Mouse (Mus musculus) layer of hippocampus, postnatal 36 days (tissue): Measurements from ENCODE around the gene Wapl. TPM values are rescaled to one million over a fixed set of nuclear protein-coding genes. Genes with fewer than 3 reads are reported as not detected.

Experiments used
- DNase-seq, 2 experiments: peaks; one replicate each; pipeline ENCODE4 v3.0.0; 2022
- total RNA-seq, 2 experiments: library from RNA; stranded (reverse); gene quantifications; 2 replicates each; pipeline ENCODE4 v1.2.3; 2021

Wapl gene
- total RNA-seq, result 10 to 100 TPM; 54.3 to 54.6 TPM

DNA sequence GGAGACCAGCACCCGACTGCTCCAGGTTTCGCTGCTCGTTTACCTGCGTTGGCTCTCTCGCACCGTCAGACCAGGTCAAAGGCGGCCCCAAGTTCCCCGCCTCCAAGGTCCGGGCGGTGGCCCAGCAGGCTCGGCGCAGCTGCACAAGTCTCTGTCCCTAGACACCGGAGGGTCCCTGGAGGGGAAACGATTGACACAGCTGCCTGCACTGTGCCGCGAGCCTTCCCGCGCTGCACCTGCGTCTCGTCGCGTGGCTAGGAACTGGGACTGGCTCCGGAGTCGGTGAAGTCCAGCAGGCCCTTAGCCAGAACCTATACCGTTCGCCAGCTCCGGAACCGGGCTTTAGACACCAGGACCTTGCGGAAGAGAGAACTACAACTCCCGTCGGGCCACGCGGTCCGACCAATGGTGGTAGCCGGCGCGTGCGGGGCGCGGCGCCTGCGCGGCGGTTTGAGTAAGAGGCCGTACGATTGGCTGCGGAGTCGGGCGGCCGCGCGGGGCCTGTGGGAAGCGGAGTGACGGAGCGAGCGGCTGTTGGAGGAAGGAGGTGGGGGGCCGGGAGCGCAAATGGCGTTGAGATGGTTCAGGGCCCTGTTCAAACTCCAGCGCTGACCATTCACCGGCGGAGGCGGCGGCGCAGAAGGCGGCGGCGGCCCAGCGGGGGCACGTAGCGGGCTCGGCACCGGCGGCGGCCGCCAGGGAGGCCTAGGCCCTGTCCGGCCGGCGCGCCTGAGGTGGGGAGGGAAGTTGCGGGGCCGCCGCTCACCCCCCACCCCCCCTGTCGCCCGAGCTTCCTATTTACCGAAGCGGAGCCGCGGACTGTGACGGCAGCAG is at the start of gene Wapl:
Gene Wapl (plus strand): TSS at position 534 of the 834 bp plus-strand sequence.
- DNase-seq, result peak; percentile 97 to 98

DNA sequence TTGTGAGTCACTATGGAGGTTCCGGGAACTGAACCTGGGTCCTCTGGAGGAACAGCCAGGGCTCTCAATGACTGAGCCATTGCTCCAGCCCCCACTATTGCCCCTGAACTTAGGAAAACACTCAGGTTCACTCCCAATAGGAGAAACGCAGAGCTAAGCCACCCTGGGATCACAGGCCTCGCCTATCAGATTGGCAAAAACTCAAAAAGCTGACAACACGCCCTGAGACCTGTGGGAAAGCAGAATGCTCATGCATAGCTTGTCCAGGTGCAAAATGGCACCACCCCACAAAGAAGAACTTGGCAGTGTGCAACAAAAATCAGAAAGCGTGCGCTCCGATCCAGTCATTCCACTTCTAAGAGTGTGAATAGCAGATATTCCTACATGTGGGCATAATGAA is 46.9 kb upstream of the Wapl start:
- DNase-seq, result no peak

DNA sequence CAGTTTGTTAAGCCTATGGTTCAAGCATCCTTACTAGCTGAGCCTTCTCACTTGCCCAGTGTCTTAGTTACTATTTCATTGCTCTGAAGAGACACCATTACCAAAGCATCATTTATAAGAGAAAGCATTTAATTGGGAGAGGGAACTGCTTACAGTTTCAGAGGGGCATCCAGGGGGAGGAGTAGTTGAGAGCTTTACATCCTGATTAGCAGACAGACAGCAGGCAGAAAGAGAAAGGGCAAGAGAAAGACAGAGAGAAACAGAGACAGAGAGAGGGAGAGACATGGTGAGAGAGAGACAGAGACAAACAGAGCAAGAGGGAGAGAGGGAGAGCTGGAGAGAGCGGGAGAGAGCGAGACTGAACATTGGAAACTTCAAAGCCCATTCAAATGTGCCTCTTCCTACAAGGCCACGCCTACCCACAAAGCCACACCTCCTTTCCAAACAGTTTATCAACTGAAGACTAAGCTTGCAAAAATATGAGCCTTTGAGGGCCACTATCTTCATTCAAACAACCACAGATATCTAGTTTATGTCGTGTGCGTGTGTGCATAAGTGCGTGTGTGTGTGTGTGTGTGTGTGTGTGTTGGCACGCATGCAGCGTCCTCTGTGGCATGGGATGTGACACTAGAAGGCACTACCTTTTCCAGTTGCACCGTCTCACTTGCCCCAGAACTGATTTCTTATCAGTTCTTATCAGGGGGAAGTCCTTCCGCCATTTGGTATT is 40.8 kb upstream of the Wapl start:
- DNase-seq, result no peak

DNA sequence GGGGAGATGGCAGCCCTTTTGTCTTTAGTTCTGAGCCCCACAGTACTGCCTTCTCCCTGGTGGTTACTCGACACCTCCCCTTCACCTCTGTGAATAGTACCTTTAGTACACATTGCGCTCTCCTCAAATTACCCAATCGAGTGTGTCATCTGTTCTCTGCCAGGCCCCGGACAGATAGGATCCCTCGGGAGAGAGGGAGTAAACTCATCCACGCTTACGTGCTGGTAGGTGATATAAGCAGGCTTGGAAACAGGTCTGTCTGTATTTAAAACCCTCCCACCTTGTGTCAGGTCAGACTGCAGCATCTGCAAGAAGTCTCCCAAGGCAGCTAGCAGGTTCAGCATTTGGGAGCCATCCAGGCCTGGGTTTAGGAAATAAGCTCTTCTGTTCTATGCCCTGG is 38.5 kb upstream of the Wapl start:
- no peak for DNase-seq

DNA sequence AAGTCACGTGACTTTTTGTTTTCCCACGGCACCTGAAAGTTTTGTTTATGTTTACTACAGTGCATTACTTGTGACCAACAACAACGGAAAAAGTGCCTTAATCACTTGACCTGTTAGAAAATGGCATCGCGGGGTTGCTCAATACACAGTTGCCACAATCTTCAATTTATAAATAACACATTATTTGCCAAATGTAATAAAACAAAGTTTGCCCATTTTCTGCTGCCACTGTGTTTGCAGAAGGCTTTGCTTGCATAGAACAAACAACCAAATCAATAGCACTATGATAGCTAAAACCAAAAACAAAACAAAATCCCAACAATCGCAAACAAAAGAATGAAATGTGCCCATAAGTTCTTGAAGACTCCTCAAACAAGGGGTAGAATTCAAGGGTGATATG is 38.0 kb upstream of the Wapl start:
- no peak for DNase-seq

DNA sequence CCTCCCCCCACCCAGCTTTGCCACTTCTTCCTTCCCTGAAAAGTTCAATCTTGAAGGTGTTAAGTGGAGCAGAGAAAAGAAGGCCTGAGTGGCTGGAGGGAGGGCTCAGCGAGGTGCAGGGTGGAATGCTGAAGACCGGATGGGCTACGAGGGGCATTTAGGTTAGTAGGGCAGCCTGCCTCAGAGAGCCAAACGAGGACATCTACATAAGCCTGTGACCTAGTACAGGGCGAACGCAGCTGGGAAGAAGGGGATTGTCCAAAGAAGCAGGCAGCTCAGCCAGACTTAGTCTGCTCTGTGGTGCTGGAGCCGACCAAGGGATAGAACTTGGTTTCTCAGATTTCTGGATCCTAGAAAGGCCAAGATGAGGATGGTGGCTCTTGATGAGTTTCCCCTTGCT is 29.6 kb upstream of the Wapl start:
- no peak for DNase-seq

DNA sequence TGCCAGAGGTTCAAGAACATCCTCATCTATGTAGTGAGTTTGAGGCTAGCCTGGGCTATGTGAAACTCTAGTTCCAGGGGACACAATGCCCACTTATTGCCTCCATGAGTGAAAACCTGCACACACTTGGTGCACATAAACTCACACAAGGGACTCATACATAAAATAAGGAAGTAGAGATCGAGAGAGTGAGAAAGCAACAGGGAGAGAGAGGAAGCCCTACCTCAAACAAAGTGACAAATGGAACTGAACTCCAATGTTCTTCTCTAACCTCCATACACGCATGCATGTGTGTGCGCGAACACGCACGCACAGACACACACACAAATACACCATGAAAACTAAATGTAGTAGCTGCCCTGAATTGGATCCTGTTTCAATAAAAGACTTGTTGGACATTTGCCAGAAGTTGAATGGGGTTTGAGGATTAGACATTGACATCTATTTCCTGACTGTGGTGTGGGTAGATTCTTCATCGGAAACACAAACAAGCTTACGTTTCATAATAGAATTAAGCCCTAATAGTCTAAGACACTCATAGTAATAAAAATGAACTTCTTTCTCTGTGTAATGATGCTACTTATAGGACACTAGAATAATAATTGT is 25.8 kb upstream of the Wapl start:
- DNase-seq, result no peak

DNA sequence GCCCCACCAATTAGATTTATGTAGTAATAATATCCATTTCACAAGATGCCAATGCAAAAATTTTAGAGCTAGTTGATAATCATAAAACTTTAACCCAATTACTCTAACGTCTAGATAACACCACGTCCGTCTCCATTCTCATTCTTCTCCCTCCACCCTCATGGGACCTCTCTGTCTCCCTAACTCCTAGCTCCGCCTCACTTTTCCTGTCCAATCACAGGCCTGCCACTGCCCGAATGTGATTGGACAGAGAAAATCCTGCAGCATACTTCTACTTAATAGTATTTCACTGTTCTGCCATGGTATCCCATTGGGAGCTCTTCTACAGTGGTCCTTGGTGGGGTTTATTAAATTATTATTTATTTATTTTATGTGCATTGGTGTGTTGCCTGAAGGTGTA is 16.6 kb upstream of the Wapl start:
- no peak for DNase-seq

DNA sequence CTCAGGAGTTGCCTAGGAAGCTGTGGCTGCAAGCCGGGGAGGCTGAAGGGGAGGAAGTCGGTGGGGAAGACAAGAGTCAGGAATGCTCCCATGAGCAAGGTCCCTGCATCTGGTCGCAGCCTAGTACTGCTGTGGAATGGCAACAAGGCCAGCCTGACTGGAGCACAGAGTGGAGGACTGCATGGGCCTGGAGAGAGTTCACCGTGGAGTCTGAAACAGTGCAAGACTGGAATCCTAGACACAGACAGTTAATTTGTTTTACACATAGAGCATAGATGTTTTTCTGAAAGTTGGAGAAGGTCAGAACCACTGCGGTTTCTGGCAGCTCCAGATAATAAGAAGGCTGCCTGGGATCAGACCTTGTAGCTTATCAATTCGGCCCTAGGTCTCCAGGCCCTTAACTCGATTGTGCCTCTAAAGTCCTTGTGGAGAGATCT is 13.4 kb upstream of the Wapl start:
- DNase-seq, result no peak

DNA sequence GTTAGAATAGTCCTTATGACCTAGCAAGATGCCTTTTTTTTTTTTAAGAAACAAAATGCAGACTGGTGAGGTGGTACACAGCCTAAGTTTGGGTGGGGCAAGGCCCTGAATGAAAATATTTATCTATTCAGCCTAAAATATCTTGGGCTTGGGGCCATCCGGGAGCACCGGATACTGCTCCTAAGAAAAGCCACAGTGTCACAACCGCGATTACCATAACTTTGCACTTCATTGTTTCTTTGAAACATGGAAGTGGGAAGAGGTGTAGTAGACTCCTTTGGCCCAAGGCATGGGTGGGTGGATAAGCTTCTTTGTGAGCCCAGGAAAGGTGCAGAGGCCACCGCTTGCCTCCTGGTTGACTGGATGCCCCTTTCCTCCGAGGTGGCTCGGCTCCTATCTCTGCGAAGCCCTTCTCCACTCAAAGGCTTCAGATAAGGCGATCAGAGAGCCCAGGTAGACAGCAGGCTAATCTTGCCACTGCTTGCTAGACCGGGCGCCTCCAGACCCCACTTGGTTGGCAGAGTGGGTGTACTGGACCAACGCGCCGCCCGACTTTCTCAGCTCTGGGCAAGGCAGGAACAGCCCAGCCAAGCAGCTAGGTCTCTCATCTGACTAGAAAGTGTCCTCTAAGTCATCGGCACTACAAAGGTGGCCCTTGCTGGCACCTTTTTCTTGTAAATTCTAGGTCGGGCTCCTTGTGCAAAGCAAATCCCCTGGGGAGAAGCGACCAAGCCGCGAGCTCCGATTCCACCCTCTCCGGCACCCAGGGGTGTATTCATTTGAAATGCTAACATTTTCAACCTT is 12.7 kb upstream of the Wapl start:
- no peak for DNase-seq

DNA sequence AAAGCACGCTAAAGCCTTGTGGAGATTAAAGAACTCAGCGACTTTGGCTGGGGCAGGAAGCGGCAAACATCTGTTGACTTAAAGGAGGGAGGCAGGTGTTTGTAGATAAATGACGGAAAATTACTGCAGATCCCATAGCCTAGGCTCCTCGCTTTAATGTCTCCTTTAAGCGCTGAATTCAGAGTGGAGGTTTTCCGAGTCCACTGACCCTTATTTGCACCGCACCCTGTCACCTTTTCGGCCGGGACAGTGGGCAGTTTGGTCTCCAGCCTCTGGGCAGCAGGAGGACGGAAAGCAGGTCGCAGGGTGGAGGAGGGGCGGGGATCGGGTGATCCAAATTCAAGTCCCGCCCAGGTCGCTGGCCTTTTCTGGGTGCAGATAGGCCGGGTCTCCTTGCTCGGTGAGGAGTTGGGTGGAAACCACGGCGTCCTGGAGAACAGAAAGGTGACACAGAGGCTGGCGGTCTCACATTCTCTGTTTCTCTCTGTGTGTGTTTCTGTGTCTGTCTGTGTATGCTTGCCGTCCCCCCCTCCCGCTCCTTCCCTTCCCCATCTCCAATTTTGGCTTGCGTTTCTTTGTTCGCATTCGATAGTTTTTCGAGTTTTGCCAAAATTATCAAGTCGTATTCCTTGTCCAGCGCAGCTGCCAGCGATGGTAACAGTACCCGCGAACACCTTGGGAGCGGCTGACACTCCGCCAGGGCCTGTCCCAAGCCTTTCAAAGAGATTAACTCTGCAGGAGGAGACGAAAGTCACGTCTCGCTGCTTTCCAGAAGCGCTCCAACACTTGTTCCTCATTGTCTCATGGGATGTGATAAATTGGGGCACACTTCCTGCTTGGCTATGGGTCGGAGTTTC is 11.9 kb upstream of the Wapl start:
- peak; percentile 11 to 12 for DNase-seq

DNA sequence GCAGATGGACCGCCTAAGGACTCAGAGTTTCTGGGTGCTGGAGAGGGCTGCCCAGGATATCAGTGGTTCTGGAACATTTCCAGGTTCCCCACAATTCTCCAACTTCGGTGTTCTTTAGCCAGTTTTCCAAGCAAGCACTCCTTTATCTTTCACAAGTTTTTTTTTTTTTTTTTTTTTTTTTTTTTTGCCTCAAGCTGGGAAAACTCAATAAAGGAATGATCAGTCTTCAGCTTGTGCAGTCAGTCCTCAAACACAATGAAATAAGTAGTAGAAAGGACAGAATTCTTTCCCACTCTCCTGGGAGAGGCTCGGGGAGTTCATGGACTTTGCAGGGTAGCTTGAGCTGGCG is 11.3 kb upstream of the Wapl start:
- DNase-seq, result no peak

DNA sequence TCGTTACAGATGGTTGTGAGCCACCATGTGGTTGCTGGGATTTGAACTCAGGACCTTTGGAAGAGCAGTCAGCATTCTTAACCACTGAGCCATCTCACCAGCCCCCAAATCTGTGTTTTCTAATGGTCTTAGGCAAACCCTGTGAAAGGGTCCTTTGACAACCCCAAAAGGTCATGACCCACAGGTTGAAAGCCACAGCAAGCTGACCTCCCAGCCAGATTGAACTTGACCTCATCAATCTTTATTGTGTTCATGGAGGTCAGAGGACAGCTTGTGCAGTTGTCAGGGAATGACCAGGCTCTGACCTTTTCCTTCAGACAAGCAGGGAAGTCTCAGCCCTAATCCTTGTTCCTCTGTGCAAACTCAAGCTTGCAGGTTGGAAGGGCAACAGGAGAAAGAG is 10.3 kb upstream of the Wapl start:
- DNase-seq, result no peak

DNA sequence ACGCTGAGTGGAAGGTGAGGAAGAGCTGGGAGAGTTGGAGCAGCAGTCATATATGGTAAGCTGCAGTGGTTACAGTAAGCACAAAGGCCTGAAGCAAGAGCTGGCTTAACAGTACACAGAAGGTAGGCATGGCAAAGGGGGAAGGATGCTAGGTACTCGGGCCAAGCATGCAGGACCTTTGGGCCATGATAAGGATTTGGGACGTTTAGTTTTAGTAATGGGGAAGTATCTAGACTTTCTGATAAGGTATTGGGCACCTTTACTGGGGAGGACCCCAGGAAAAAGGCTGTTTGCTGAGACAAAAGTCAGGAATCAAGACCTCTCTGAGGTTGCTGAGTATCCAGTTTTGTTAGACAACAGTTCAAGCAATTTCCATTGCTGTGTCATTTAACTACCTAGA is 4.6 kb upstream of the Wapl start:
- DNase-seq, result no peak

DNA sequence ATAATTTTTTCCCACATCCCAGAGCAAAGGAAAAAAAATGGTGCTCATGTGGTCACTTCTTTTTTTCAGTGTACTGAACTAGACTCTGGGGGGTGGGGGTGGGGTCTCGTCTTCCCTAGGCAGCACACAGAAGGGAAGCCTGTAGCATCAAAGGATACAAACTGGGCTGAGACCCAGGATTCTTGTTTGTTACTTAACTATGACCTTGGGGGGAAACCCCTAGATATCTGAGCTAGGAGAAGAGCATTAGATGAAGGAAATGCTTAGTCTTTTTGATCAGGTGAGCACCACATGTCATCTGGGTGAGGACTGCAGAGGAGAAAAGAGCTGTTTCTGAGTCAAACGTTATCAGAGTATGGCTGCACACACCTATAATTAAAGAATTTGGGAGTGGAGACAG is 3.5 kb upstream of the Wapl start:
- no peak for DNase-seq

DNA sequence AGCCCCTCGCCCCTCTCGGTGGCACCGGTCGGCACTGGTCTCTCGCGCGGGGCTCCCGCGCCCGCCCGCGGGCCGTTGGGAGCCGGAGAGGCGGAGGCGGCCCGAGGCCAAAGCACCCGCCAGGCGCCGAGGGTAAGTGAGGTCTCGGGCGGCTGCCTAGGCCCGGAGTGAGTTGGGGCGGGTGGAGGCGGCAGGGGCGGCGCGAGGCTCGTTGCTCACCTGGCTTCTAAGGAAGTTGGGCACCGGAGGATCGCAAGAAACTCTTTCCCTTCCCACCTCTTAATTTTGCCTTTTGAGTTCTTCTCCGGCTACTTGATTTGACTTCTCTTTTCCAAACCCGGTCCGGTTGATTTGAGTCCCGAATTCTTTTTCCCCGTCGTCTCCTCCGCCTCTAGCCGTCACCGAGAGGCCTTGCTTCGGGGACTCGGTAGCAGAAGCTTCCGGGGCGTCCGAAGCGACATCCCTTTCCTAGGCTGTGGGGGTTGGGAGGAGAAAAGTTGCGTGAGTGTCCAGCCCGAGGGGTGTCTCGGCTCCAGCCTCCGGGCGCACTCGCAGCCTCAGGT is 582 bp downstream of the Wapl start:
- peak; percentile 24 to 28 for DNase-seq

DNA sequence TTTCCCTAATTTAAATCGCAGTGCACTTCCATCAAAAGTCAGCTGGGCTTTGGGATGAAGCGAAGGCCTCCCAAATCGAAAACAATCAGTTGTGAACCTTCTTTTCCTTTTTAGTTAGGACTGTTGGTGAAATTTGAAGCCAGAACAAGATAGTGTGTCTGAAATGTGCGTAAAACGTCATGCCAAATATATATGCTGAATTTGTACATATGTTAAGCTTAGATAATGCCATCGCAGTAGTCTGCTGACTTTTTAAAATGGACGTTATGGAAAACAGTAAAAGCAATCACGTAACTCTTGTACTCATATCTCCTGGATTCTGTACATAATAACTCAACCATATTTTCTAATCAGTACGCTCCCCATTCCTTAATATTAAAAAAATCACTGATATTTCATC is 1.2 kb downstream of the Wapl start:
- no peak for DNase-seq

DNA sequence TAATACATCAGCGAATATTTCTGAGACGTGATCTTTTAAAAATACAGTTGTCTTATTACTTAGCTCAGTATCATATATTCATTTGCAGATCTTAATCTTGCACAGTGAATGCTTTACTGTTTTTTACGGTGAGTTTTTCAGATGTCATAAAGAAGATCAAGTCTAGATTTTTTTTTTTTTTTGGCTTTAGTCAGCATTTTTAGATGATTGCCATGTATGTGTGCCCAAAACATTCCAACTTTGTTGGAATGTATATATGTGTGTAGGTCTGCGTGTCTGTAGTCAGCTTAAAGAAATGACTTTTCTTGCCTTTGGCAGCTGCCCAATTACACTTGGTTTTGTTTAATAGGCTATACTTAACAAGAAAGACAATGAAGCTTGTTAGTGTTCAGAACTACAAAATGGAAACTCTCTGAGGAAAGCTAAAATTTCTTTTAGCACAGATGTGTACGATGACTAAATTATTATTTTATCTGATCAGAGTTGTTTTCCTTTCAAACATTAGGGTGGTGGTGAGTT is 1.7 kb downstream of the Wapl start:
- DNase-seq, result no peak

DNA sequence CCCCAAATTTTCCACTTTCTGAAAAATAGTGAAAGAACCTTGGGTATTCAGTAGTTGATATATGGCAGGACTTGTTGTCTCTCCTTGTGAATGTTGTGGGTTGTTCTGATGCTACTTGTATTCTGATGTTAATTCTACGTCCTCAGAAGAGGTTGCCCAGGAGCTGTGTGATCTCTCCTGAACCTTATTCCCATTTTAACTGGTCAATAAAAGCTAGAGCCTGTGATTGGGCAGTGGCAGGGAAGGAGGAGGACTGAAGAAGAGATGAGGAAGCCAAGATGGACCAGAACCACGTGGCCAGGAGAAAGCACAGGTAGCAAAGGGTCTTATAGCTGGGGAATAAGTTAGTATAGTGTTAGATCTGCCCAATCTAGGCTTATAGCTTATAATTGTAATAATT is 7.1 kb downstream of the Wapl start:
- DNase-seq, result no peak

DNA sequence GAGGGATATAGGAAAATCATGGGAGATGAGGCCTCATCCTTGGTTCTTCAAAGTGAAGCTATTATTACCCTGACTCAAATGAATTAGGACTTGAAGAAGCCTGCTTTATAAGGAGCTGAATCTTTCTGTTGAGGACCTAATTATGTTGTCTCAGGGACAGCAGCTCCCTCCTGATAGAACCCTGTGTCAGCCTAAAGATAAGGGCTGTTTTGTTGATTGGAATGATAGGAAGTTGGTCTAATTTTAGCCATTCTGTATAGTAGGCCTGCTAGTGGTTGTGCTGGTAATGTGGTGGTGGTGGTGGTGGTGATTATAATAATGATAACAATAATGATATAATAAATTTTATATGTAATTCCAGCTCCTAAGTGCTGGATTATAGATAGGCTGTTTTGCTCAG is 11.3 kb downstream of the Wapl start:
- DNase-seq, result no peak

DNA sequence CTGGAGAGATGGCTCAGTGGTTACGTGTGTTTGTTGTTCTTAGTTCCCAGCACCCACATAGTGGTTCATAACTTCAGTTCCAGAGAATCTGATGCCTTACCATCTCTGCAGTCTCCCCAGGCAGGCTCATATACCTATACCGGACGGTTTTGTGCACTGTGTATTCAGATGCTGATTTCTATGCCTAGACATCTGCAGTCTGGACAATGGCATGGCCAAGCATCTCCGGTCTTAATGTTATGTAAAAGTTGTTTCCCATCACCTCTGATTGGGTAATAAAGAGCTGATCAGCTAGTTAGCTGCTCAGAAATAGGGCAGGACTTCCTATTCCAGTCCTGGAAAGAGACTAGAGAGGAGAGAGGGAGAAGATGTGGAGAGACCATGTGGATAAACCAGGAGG is 20.2 kb downstream of the Wapl start:
- no peak for DNase-seq
